Mouse (Mus musculus): Measurements from ENCODE around the gene Gm20662. TPM values are rescaled to one million over a fixed set of nuclear protein-coding genes. Genes with fewer than 3 reads are reported as not detected.

Gene Gm20662
- polyA plus RNA-seq, 1 experiment from 2014 or later: 1.5 TPM

DNA sequence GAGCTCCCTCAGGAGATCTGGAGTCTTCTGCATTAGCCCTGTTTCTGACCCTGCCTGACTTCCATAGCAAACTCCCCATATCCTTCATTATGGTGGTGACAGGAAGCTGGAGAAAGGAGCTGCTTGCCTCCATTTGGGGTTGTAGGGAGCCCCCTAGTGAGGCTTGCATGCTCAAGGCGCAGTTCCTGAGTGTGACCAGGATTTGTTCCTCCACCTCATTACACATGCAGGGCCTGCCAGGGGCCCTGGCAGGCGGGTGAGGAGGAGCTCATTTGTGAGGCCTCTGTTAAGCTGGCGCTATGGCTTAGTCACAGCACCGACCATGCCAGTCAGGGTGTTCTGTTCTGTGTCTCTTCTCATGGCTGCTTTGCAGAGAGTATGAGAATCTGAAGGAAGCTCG is 34.3 kb upstream of the Gm20662 start:
- H3K27me3 ChIP-seq (replicated peaks): no peaks in the 10 kb centered on the region
- peaks cover 16% of the 10 kb centered on the region for H3K4me1 ChIP-seq (replicated peaks)
- WGBS: 58% methylated on average over 5 of the region's 5 CpGs
- peak; percentile 19; the same call in 1 of the 2 replicates for ATAC-seq (ENCODE audit: insufficient number of reproducible peaks, low FRiP score)
- peaks cover 58% of the 10 kb centered on the region for H3K36me3 ChIP-seq
- H3K9me3 ChIP-seq (replicated peaks): no peaks in the 10 kb centered on the region
- H3K4me3 ChIP-seq: no peak overlapping the region
- H3K4me2 ChIP-seq: no peak overlapping the region
- H3K27ac ChIP-seq (ENCODE audit: poor library complexity, severe bottlenecking): no peak overlapping the region
- 0 out of 2 replicates have a peak overlapping the region, but pooled peaks have one; percentile 36 for H3K9ac ChIP-seq

- H3K9me3 ChIP-seq (replicated peaks): no peaks in the 10 kb centered on the region
- H3K36me3 ChIP-seq: peaks cover 48% of the 10 kb centered on the region
- no peak for ATAC-seq (ENCODE audit: insufficient number of reproducible peaks, low FRiP score)
- no peak overlapping the region for H3K4me3 ChIP-seq
- H3K4me1 ChIP-seq (replicated peaks): peaks cover 16% of the 10 kb centered on the region
- H3K27me3 ChIP-seq (replicated peaks): no peaks in the 10 kb centered on the region
- no peak overlapping the region for H3K4me2 ChIP-seq
- no peak overlapping the region for H3K9ac ChIP-seq
- H3K27ac ChIP-seq (ENCODE audit: poor library complexity, severe bottlenecking): no peak overlapping the region
- WGBS: 90% methylated on average over 9 of the region's 9 CpGs
Observed at GRCm38 (mm10) chr9:107962916-107963315, 33.2 kb upstream of the Gm20662 start.

- Histone ChIP-seq H3K4me2 (peak overlapping the region; percentile 33; the same call in 1 of the 2 replicates), H3K36me3 (peaks cover 47% of the 10 kb centered on the region), H3K4me1 (replicated peaks) (peaks cover 16% of the 10 kb centered on the region), H3K9me3 (replicated peaks) (no peaks in the 10 kb centered on the region), H3K27ac (ENCODE audit: poor library complexity, severe bottlenecking) (peak overlapping the region; percentile 81), H3K27me3 (replicated peaks) (no peaks in the 10 kb centered on the region), H3K9ac (peak overlapping the region; percentile 28; the same call in 1 of the 2 replicates), H3K4me3 (no peak overlapping the region)
- WGBS: 16% methylated on average over 5 of the region's 5 CpGs
- ATAC-seq (ENCODE audit: insufficient number of reproducible peaks, low FRiP score): peak; percentile 63
Observed at GRCm38 (mm10) chr9:107963700-107964099, 32.4 kb upstream of the Gm20662 start.

GRCm38 (mm10) chr9:107964681-107965080 is 31.5 kb upstream of the Gm20662 start:
- 87% methylated on average over 9 of the region's 9 CpGs for WGBS
- Histone ChIP-seq H3K27ac (ENCODE audit: poor library complexity, severe bottlenecking) (0 out of 2 replicates have a peak overlapping the region, but pooled peaks have one; percentile 0), H3K36me3 (peaks cover 46% of the 10 kb centered on the region)

DNA sequence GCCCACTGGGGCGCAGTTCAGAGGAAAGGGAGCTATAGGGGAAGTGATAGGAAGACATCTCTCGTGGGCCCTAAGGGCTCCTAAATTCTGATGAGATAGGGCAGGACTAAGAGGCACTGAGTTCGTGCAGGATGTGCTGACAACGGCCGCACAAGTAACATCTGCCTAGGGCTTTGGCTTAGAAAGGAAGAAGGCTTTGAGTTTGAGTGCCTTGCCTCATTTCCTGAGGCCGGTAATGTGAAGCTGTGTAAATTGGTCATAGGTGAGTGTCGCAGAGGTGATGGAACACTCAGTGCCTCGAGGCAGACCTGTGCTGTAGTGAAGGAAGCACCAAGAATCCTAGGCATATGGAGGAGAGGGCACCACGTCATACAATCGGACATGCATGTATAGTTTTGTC is 29.5 kb upstream of the Gm20662 start:
- H3K4me3 ChIP-seq: no peak overlapping the region
- peaks cover 23% of the 10 kb centered on the region for H3K4me1 ChIP-seq (replicated peaks)
- no peak for ATAC-seq (ENCODE audit: insufficient number of reproducible peaks, low FRiP score)
- H3K27me3 ChIP-seq (replicated peaks): no peaks in the 10 kb centered on the region
- H3K27ac ChIP-seq (ENCODE audit: poor library complexity, severe bottlenecking): no peak overlapping the region
- no peak overlapping the region for H3K9ac ChIP-seq
- WGBS: 82% methylated on average over 10 of the region's 10 CpGs
- H3K9me3 ChIP-seq (replicated peaks): no peaks in the 10 kb centered on the region
- no peak overlapping the region for H3K4me2 ChIP-seq
- peaks cover 39% of the 10 kb centered on the region for H3K36me3 ChIP-seq

More at GRCm38 (mm10) chr9:107964681-107965080, 31.5 kb upstream of the Gm20662 start:
- Histone ChIP-seq H3K4me3 (no peak overlapping the region), H3K9ac (no peak overlapping the region), H3K9me3 (replicated peaks) (no peaks in the 10 kb centered on the region), H3K27me3 (replicated peaks) (no peaks in the 10 kb centered on the region), H3K4me2 (no peak overlapping the region), H3K4me1 (replicated peaks) (peaks cover 16% of the 10 kb centered on the region)
- no peak for ATAC-seq (ENCODE audit: insufficient number of reproducible peaks, low FRiP score)

DNA sequence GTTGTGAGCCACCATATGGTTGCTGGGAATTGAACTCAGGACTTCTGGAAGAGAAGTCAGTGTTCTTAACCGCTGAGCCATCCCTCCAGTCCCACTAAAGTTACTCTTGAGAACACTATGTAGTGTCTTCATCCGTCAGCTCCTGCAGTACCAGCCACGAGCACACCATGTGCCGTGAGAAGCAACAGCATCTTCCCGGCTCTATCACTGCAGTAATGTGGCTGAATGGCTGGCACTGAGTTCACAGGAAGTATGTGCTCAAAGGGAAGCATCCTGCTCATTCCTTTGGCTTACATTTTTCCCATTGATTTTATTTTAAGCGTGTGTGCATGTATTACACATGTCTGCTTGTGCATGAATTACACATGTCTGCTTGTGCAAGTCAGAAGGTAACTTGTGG is 28.7 kb upstream of the Gm20662 start:
- no peaks in the 10 kb centered on the region for H3K9me3 ChIP-seq (replicated peaks)
- ATAC-seq (ENCODE audit: insufficient number of reproducible peaks, low FRiP score): no peak
- H3K4me2 ChIP-seq: no peak overlapping the region
- peaks cover 25% of the 10 kb centered on the region for H3K4me1 ChIP-seq (replicated peaks)
- no peak overlapping the region for H3K27ac ChIP-seq (ENCODE audit: poor library complexity, severe bottlenecking)
- no peaks in the 10 kb centered on the region for H3K27me3 ChIP-seq (replicated peaks)
- H3K36me3 ChIP-seq: peaks cover 31% of the 10 kb centered on the region
- H3K4me3 ChIP-seq: no peak overlapping the region
- no peak overlapping the region for H3K9ac ChIP-seq
- 78% methylated on average over 6 of the region's 6 CpGs for WGBS

- peaks cover 25% of the 10 kb centered on the region for H3K36me3 ChIP-seq
- H3K27me3 ChIP-seq (replicated peaks): no peaks in the 10 kb centered on the region
- 87% methylated on average over 7 of the region's 7 CpGs for WGBS
Observed at GRCm38 (mm10) chr9:107968531-107968930, 27.6 kb upstream of the Gm20662 start.

DNA sequence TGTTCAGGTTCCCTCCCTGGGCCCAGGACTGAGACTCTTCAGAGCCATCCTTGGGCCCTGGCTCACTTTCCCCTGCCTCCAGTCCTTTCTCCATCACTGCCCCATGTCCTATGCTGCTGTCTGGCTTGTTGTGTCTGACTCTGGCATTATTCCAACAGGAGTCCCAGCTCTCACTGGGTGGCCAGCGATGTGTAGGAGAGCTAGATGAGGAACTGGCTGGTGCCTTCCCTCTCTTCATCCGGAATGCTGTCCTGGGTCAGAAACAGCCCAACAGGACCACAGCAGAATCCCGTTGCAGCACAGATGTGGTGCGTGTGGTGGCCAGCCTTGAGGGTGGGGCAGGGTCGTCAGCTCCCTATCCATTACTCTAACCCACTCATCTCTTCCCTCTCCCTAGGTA is 25.8 kb upstream of the Gm20662 start:
- Histone ChIP-seq H3K27ac (ENCODE audit: poor library complexity, severe bottlenecking) (no peak overlapping the region), H3K9me3 (replicated peaks) (no peaks in the 10 kb centered on the region), H3K4me1 (replicated peaks) (peaks cover 33% of the 10 kb centered on the region), H3K4me2 (no peak overlapping the region), H3K4me3 (no peak overlapping the region), H3K27me3 (replicated peaks) (no peaks in the 10 kb centered on the region), H3K36me3 (peaks cover 25% of the 10 kb centered on the region), H3K9ac (no peak overlapping the region)
- WGBS: 92% methylated on average over 5 of the region's 5 CpGs
- no peak for ATAC-seq (ENCODE audit: insufficient number of reproducible peaks, low FRiP score)

More at GRCm38 (mm10) chr9:107968531-107968930, 27.6 kb upstream of the Gm20662 start:
- no peak for ATAC-seq (ENCODE audit: insufficient number of reproducible peaks, low FRiP score)
- Histone ChIP-seq H3K9ac (no peak overlapping the region), H3K27ac (ENCODE audit: poor library complexity, severe bottlenecking) (no peak overlapping the region), H3K4me1 (replicated peaks) (peaks cover 31% of the 10 kb centered on the region), H3K4me3 (no peak overlapping the region), H3K4me2 (no peak overlapping the region), H3K9me3 (replicated peaks) (no peaks in the 10 kb centered on the region)

DNA sequence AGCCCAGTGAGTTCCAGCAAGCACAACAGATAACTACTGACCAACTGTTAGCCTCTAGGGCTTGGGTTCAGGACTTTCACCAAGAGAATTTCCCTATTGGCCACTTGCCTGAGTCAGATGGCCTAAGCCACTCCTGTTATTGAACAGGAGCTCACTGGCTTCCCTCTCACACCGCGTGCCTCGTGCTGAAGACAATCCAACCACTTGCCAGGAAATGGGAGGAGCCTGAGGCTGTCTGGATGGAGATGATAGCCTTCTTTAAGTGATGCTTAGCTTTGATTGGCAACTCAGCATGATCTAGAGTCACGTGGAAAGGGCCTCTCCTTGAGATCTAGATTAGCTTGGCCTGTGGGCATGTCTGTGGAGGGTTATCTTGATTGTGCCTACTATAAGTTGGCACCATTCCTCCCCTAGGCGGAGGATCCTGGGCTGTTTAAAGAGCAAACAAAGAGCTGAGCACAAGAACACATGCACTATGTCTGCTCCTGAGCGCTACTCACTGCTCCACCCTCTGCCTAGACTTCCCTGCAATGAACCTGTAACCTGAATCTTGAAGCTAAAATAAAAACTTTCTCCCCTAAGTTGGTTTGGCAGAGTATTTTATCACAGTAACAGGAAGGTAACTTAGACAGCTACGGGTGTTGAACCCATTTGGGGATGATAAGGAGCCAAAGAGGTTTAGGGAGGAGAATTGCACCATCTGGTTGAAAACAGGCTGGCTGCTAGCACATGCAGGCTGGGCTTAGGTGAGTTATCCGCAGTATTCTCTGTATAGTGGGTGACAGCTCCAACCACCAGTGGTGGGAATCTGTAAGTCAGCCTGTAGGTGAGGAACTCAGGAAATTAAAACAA is 24.2 kb upstream of the Gm20662 start:
- Histone ChIP-seq H3K27ac (ENCODE audit: poor library complexity, severe bottlenecking) (peak overlapping the region; percentile 44), H3K4me2 (no peak overlapping the region), H3K4me1 (replicated peaks) (peaks cover 48% of the 10 kb centered on the region), H3K9me3 (replicated peaks) (no peaks in the 10 kb centered on the region), H3K9ac (no peak overlapping the region), H3K27me3 (replicated peaks) (no peaks in the 10 kb centered on the region), H3K4me3 (no peak overlapping the region), H3K36me3 (peaks cover 23% of the 10 kb centered on the region)
- WGBS: 47% methylated on average over 8 of the region's 8 CpGs
- peak; percentile 81 for ATAC-seq (ENCODE audit: insufficient number of reproducible peaks, low FRiP score)

DNA sequence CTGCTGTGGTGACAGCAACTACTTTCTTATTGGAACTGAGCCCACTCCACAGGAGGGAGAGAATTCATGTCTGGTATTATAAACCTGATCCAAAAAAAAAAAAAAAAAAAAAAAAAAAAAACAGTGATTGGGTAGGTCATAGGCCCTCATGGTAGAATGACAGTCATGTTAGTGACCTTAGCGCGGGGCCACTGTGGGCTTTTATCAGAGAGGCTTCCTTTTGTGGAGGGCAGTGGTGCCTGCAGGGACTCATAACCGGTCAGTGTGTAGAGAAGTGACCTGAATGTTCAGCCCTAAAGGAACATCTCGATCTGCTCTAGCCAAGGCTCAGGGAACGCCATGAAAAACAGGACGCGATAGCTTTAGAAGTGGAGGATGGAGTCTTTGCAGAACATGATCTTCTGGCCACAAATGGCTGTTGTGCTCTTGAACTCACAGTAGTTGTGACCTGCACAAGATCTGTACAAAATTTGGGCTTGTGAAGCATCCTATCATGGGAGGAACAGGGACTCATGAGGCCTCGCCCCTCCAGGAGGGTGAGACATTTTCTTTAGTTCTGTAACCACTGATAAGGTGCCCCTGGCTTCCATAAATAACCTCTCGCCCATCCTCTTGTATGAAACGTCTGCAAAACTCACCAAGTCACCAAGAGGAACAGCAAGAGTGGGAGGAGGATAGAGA is 21.5 kb upstream of the Gm20662 start:
- ATAC-seq (ENCODE audit: insufficient number of reproducible peaks, low FRiP score): peak; percentile 57

More for the DNA sequence above, 21.5 kb upstream of the Gm20662 start:
- Histone ChIP-seq H3K4me2 (peak overlapping the region; percentile 71), H3K27me3 (replicated peaks) (no peaks in the 10 kb centered on the region), H3K27ac (ENCODE audit: poor library complexity, severe bottlenecking) (peak overlapping the region; percentile 95), H3K4me3 (no peak overlapping the region), H3K9me3 (replicated peaks) (no peaks in the 10 kb centered on the region), H3K36me3 (peaks cover 31% of the 10 kb centered on the region), H3K9ac (no peak overlapping the region), H3K4me1 (replicated peaks) (peaks cover 62% of the 10 kb centered on the region)
- 26% methylated on average over 10 of the region's 10 CpGs for WGBS

Measured in heart, embryonic 12.5 days (tissue).